Mouse (Mus musculus) thymus, postnatal 10 days (tissue): ENCODE results near the gene Gm49325.
A peak's percentile ranks its signal among the peaks of the same experiment; 100 is the strongest.

Source experiments
- DNase-seq, 2 experiments: peaks; one replicate each; pipeline ENCODE4 v3.0.0; 2021; ENCODE audit warnings: low spot score in 2 of 2

Gene Gm49325

DNA sequence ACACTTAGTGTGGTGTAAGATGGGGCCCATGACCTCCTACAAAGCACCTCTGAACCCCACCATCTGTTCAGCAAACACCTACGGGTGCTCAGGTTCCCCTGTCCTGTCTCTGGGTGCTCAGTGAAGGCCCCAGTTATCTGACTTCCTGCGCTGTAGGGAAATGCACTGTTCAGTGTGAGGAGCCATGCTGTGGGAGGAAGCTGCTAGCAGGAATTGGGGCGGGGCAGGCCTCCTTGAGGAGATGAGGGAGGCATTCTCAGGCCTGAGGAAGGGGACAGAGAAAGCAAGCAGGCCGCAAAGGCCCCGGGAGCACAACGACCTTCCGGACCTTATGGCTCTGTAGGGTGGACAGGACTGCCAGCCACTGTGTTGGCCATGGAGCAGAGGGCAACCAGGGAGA is 16.9 kb upstream of the Gm49325 start:
- DNase-seq: no peak

DNA sequence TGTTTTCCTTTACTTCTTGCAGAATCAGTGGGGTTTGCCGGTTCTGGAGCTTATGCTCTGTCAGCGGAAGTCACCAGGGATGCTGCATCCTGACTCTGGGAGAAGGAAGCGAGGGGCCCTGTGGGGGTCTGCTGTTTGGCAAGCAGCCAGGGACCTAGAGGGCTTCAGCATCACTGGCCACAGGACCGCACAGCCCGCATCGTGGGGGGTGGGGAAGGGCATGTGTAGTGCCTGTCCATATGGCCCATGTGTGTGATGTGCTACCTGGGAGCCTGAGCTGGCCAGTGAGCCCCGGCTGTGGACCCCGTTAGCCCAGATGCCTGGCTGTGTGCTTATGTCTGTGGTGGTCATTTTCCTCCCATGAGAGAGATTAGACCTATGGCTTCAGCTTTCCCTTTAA is 16.2 kb upstream of the Gm49325 start:
- peak in 1 of 2 experiments; percentile 3 for DNase-seq

DNA sequence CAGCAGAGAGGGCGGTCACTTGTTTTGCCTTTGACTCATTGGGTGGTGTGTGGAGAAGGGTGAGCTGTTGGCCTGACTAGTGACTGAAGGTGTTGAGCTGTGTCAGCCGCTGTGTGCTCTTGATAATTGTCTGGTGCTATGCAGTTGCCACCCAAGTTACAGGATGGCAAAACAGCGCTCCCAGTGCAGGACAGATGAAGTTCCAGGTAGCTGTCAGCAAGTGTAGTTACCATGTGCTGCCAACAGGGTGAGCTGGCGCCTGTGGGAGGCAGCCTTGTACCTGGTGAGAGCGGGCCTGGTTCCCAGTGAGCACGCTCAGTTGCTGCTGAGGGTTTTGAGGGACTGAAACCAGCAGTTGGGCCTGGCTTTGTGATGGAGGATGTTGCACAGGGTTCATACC is 15.2 kb upstream of the Gm49325 start:
- DNase-seq: peak; percentile 52 to 77

DNA sequence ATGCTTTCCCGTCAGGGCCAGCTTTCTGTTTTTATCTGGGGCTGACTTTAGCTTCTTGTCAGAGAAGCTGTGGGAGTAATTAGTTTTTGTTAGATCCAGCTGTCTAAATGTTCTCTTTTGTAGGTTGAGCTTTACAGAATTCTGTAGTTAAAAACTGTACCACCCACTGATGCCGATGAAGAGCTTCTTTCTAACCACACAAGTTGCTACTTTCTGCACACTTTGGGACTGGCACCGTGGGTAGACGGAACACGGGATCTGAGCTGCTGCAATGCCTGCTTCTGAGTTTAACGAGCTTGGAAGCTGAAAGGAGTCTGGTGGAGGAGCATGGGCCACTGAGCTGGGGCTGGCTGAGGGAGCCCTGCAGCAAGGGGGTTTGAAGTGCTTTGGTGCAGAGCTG is 14.5 kb upstream of the Gm49325 start:
- peak in 1 of 2 experiments; percentile 2 for DNase-seq

DNA sequence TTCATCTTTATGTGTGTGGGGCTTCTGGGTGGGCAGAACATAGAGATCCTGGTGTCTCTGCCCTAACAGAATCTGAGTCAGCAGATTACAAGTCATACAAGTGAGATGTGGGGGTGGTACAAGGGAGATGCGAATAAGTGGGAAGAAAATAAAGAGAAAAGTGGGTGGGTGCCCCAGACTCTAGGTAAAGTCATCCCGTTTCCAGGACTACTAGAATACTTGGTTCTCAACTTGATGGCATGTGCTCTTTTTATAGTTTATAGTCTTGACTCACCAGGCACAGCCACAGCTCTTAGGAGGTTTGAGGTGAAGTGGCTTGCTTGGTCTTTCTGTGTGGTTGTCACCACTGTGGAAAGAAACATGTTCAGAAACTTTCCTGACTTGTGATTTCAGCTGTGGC is 9.9 kb upstream of the Gm49325 start:
- no peak for DNase-seq

DNA sequence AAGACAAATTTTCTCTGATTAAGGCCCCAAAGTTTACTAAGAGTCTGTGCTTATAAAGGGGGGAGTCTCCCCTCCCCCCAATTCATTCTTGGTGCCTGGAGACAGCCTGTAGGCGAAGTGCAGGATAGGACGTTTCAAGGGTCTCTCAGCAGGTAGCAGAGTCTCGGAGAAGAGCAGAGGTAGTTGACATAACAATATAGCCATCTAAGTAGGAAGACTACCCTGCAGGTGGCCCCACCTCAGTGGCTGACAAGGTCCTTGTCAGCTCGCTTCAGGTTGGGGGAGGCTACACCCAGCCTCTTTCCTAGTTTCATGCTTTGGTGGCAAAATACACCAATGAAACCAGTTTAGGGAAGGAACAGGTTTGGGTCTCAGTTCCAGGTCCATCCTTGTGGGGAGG is 3.0 kb upstream of the Gm49325 start:
- DNase-seq: no peak

DNA sequence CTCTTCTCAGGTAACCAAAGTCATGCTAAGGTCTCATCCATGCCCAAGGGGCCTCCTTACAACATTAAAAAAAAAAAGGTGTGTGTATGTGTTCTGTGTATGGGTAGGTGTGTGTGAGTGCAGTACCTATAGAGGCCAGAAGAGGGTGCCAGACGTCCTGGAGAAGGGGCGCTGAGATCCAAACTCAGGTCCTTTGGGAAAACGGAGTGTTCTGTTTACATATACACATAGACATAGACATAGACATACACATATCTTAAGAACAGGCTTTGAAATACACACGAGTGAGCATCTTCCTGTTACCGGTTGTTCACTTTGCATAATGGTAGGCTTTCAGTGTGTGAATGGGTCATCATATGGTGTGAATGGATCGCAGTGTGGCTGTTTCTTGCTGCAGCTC is 1.9 kb upstream of the Gm49325 start:
- DNase-seq: no peak

DNA sequence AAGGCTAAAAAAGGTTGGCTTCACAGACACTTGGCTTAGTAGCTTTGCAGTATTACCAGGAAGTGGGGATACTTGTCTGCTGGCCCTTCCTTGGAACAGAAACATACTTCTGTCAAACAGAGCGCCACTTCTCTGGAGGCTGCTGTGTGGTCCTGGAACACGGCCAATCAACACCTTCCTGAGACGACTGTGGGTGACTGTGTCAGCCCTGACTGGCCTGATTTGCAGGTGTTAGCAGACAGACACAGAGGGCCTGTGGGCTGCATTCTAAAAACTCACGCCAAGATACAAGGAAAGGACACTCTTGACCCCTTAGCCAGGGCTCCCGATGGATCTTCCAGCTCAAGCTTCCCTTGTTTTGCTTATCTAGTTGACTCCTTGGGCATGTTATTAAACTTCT is 1.0 kb upstream of the Gm49325 start:
- DNase-seq: no peak

DNA sequence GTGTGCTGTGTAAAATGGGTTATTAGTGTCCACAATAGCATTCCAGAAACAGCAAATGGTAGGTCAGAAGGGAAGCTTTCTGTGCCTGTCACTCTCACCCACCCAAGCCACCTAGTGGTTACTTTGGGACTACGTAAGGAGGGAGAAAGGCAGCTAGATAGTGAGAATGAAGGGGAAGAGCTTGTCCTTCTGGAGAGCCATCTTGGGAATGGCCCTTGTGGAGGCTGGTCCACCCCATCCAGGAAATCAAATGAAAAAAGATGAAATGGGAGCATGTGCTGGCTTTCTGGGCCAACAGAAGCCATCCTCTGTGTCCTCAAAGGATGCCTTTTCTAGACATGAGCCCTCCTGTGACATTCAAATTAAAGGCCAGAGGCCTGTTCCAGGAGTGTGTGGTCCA is 629 bp upstream of the Gm49325 start:
- peak; percentile 23 to 45 for DNase-seq

DNA sequence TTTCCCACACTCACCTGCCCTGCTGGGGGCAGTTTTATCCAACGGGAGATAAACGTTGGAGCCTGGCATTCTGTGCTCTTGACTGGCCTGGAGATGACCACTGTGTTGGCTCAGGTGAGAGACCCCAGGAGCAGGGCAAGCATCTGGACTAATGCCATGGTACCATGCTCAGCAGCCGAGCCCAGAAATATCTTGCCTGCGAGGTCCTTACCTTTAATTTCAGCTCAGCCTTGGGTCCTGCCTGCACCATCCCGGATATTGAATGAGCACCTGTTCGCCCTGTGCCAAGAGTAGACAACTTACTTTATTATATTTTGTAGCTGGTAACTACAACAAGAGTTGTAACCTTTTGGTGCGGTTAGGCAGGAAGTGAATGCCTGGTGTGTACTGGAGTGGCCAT is 858 bp downstream of the Gm49325 start:
- peak in 1 of 2 experiments; percentile 23 for DNase-seq

DNA sequence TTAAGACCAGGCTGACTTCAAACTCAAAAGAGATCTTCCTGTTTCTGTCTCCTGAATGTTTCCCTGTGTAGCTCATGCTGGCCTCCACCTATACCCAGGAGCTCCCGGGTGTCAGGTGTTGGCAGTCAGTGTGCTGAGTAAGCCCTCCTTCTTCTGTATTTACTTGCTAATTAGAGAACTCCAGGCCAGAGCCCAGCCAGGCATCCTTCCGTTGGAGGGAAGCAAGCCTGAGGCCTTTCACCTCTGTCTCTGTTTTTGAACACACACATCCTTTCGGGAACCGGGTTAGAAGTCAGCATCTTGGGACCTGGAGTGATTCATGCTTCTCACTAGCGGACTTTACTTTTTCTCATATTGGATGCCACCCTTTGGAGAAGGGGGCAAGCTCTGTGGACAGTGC is 1.4 kb downstream of the Gm49325 start:
- DNase-seq: no peak

DNA sequence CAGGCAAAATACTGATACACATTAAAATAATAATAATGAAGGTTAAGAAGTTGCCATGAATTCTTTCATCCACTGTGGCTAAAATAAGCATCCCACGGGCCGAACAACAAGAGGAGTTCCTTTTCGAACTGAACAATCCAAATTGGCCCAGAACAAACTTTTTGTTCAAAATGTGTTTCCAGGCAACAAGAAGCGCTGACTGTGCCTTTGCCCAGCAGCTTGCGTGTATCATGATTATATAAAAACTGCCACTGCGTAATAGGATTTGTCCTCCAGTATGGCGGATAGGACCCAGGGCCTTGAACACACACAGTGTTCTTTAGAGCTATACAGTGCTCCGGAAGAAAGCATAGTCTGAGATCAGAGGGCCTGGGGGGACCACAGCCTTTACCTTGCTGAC is 2.6 kb downstream of the Gm49325 start:
- no peak for DNase-seq

DNA sequence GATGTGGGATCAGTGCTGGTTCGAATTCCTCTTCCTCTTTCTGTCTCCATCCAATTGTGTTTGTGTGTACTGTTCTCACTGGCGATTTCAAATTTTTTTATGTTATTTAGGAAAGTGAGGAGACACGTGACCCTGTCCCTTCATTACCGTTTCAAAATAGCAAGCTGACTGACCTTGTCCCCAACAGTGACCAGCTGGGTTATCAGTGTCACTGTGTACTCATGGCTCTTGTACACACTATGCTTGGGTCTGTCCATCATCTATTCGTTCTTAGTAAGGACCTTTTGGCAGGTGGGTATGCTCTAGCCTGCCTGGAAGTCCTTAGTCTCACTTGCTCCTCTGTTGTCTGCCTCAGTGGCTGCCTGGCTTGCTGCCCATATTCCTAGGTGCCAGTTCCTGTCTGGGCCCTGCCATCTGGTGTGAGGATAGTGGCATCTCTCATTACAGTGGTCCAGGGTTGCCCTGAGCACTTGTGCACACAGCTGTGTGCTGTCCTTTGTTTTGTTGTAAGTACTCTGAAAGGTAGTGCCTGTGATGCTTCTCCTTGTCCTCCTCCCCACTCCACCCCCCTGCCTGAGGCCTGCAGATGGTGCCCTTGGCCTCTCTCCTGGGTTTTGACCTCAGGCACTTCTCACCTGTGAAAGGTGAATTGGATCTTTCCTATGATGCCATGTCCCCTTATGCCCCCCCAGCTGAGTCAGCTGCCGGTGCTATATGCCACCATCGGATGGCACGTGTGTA is 4.4 kb downstream of the Gm49325 start:
- DNase-seq: no peak

DNA sequence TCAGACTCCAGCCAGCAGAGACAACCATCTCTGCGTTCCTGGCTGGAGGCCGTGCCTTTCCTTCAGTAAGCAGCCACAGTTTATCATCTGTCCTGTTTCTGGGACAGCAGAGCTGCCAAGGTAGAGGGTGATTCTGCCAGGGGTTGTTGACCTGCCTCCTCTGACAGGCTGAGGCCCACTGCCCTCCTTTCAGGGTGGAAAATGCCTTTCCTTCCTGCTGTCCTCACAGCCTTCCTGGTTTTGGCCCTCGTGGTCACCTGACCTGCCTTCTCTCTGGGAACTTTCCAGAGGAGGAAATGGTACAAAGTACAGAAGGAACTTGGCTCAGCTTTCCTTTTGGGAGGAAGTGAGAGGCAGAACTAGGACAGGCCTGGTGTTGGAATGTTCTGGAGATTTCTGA is 7.4 kb downstream of the Gm49325 start:
- DNase-seq: no peak

DNA sequence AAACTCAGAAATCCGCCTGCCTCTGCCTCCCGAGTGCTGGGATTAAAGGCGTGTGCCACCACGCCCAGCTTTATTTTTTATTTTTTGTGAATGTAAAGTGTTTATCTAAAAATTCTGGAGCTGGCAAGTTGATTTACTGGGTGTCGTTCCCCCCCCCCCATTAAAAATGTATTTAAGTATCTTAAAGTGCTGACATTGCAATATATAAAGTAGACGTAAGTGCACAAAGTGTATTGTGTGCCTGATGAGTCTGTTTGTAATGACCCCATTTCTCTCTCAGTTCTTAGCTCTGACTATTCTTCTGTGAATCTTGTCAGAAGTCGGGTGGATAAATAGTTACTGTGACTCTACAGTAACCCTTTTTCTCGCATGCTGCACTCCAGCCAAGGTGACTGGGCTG is 9.7 kb downstream of the Gm49325 start:
- DNase-seq: no peak

DNA sequence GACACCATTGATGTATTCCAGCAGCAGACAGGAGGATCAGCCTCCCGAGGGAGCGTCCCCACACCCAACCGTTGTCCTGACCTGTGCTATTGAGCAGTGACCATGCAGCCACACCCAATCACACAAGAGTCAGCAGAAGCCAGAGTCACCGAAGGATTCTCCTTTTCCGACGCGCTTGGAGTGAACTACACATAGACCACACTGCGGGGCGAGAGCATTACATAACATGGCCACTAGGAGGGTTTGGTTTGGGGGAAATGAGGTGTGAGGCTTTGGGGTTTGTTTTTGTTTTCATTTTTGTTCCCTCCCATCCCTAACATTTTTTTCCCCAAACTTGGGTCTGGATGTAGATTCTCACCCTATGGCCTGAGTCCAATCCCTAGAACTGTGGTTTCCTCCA is 10.2 kb downstream of the Gm49325 start:
- DNase-seq: no peak

DNA sequence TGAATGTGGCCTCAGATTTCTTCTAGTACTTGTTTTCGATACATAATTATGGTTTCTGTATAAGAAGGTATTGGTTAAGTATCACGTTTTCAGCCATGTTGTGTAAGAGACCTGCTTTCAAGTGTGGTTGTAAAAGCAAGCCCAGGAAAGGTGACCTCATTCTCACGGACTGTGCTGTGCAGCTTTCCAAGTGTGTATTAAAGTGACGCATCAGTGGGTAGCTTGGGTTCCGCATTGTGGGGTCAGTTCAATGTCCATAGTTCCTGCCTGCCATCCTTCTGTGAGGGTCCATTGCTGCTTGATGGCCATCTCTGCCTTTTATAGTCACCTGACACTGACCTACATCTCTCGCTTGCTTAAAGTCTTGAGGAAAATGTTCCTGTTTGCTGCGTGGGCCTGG is 10.9 kb downstream of the Gm49325 start:
- DNase-seq: no peak

DNA sequence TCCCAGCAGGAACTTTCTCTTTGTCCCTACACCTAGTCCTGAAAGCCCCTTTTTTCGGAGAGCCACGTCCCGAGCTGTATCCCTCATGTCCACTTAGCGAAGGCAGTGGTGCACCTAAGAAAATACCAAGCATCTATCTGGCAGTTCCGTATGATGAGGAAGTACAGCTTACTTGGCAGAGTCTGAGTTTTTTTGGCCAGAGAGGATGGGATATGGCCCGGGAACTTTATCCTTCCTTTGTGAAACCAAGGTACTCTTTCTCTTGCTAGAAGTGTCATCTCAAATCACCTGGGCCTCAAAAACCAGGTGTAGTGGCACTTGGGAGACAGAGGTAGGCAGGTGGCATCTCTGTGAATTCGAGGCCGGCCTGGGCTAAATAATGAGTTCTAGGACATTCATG is 15.5 kb downstream of the Gm49325 start:
- DNase-seq: no peak

DNA sequence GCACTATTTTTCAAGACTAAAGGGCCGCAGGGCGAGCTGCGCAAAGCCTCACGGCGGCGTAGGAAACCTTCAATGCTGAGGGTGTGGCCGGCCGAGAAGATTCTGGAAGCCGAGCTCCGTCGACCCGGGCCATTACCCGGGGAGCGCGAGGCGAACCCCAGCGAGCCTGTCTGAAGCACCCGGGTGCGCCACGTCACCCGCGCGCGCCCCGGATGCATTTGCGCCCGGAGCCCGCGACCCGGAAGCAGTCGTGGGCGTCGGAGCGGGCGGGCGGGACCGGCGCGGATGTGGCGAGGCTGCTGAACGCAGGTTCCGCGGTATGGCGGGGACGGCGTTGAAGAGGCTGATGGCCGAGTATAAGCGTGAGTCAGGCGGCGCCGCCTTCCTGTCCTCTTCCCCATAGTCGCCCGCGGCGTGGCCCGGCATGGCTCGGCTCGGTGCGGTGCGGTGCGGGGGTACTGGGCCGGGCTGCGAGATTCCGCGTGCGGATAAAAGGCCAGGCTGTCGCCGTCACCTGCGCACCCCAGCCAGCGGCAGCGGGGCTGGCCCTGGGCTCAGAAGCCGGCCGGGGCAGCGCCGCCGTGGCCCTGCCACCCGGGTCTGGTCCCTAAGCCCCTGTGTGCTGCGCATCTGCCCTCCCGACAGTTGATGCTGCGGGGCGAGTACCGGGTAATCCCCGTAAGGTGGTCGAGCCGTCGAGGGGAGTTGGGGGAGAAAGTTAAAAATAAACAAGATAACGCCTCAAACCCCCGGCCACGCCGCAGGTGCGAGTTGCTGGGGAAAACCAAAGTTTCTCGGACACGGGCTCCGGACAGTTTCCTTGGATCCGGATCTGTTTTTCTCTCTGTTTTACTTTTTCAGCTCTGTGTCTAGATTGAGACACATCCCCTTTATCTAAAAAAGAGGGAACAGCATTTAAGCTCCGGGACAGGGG is 16.3 kb downstream of the Gm49325 start, which contains the start of gene Ube2g2:
TSS of gene Ube2g2 (plus strand) at position 221 of the 934 bp plus-strand sequence.
- peak; percentile 90 to 96 for DNase-seq

DNA sequence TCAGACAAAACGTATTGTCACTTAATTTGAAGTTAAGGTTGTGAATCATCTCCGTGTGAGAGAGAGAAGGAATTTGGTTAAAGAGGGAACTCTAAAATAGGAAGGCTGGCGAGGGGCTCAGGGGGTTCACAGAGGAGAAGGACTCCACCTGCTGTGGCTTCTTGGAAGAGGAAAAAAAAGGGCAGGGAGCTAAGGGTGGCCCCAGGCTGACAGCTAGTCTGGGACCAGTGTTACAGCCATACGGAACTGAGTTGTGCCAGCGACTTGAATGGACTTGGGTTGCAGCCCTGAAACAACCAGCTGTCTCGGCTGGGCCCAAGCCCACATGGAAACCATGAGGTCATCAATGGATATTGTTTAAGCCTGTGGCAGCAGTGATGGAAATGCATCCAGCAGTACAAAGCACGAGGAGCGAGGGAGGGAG is 17.1 kb downstream of the Gm49325 start:
- no peak for DNase-seq

DNA sequence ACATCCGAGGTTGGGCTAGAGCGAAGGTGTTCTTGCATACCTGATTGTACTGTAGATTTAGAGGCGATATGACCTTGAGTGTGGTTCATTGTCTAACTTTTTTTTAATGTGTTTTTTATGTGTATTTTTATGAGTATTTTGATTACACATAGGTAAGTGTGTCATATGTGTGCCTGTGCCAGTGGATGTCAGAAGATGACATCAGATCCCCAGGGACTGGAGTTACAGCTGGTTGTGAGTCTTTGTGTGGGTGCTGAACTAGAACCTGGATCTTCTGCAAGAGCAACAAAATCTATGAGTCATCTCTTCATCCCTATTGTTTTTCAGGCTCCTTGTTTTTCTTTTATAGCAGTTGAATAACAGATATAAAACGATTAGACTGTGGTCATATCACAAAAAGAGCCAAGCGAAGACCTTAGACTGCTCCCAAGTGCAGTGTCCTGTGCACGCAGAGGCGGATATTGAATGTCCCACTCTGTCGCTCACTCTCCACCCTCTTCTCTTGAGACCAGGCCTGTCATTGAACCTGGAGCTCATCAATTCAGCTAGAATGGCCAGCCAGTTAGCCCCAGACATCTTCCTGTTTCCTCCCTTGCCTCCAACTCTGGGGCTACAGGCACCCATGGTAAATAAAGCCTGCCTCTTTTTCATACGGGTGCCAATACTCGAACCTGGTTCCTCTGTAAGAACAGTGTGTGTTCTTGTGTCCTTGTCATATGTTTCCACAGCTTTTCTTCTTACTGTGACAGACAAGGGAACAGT is 17.8 kb downstream of the Gm49325 start:
- no peak for DNase-seq

DNA sequence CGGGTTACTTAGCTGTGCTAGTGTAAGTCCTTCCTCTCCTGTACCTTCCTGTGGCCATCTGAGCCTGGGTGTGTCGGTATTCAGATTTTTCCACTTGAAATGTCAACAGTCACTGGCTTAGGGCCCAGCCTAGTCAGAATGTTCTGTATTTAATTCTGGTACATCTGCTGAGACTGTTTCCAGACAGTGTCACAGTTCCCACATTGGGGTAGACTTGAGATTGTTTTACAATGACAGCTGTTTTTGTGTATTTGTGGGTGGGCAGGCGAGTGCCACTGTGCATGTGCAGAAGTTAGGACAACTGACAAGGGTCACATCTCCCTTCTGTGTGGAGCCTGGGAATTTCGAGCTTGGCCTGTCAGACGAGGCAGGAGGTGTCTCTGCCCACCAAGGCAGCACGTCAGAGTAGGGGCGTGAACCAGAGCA is 18.6 kb downstream of the Gm49325 start:
- no peak for DNase-seq
